Mouse (Mus musculus) ovary, postnatal 36 days (tissue): Measurements from ENCODE around the gene Atp6v0e2.

Experiments used
- DNase-seq: peaks from one replicate; pipeline ENCODE4 v3.0.0; 2022; ENCODE audit warnings: low spot score, mixed read lengths

Gene Atp6v0e2

DNA sequence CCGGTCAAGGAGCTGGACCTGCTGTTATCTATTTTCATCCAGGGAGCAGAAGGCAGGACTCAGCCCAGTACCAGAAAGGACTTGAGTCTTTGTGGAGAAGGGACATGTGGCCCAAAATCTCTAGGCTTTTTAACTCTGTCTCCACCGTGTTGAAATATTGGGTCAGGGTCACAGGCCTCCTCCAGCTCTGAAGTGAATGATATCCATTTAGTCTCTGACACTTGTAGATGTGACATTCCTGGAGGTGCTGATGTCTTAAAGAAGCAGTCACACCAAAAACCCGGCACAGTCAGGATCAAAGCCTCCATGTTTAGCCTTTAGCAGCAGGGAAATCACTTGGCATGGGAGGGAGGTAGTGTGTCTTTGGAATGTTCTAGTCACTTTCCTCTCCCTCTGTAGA, 3.3 kb downstream of the Atp6v0e2 start:
- DNase-seq: no peak

DNA sequence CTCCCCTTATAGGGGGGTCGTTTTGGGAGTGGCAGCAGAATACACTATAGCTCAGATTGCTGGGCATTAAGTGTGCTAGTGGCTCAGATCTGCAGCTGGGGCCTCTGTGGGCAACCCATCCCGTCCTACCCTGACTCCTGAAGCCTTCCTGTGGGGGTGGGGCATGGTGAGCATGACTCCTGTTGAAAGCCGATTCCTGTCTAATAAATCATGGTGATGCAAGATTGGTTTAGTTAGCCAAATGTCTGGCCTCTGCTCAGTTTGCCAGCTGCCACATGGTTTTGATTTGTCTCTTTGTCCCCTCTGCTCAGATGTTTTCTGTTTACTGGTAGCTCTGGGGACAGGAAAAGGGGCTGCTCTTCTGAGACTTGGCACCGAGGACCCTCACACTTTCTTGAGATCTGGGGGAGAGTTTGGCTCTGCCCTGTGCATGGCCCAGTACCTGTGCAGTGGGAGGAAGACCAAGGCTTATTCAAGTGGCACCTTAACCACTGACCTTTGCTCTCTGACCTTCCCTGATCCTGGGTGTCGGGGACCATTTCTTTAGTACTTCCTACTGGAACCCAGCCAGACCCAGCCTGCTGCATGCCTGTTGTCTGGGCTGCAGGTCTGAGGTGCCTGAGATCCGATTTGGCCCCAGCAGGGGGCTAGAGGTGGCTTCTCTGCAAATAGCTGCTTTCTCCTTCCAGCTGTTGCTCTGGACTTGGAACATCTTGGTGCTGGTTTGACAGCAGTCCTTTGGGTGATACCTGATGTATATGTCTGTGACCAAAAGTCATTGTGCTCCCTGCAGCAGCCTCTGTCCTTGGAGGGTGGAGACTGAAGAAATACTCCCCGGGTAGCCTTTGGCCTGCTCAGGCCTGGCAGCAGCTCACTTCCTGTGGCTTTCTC, 4.4 kb downstream of the Atp6v0e2 start:
- no peak for DNase-seq

DNA sequence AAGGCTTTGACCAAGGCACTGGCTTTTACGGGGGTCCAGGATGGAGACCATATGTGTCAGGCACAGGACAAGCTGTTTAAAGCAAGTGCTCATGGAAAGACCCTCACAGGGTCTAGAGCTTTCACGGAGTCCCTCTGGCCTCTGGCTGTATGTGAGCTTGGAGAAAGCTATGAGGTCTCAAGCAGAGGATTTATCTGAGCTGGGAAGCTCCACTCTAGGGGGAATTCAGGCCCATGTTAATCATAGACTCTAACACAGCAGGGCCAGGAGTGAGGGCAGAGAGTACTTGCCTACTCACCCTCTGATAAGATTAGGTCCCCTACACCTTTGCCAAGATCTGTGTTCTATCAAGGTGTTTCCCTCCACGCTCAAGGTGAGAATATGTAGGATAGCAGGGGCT, 5.2 kb downstream of the Atp6v0e2 start:
- no peak for DNase-seq

DNA sequence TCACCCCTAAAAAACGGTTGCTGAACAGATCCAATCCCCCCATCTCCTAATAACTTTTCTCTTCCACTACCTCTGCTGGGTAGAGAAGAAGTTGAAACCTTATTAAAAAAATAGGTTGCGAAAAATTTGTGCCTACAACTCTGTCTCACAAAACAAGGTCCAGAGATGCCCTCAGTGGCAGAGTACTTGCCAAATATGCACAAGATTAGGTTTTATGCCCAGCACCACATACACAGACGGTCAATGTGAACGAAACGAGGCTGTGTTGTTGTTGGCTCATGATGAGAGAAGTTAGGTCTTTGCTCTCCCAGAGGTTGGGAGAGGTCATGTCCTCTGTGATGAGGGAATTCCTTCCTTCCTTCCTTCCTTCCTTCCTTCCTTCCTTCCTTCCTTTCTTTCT, 7.8 kb downstream of the Atp6v0e2 start:
- DNase-seq: no peak

DNA sequence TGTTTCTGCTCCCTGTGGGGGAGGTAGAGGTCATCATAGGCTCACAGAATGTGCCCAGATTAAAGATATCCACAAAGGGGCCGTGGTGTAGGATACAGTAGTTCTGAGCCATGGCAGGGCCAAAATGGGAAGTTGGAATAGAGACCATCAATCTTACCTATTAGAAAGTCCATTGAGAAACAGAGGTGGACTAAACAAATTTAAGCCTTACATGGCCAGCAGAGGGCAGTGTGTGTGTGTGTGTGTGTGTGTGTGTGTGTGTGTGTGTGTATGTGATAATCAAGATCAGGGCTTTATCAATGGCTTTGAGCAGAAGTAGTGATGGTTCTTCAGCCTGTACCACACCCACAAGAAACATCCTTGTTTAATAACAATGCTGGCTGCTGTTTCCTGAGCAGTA, 8.9 kb downstream of the Atp6v0e2 start:
- DNase-seq: peak; percentile 8

DNA sequence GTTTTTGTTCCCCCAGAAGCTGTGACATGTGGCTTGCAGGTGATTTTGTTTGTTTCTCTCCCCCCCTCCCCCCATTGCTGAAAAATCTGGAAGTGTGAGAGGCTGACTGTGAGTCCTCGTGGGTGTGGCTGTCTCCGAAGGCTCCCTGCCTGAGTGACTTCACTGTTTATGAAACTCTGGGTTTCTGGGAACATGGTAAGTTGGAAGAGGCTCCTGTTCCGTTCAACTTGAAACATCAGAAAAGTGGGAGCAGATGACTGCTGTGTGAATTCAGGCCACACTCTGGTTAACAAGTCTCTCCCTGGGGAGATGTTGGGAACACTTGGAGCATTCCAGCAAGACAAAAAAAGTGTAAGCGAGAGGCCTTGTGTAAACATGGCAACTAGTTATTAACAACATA, 9.4 kb downstream of the Atp6v0e2 start:
- DNase-seq: no peak

DNA sequence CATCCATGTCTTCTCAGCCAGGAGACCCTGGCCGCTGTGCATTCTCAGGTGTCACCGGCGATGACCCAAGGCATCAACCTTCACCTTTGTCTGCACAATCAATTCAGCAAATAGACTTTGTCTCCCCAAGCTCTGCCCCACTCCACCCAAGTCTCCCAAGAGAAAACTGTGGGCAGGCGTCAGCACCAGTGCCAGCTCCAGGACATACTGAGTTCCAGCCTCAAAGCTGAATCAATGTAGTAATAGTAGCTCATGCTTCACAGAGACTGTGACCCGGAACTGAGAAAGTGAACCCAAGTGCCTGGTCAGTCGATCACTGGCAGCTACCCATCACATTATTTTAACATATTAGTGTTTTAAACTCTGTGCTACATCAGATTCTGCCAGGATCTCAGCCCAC, 10.9 kb downstream of the Atp6v0e2 start:
- DNase-seq: no peak

DNA sequence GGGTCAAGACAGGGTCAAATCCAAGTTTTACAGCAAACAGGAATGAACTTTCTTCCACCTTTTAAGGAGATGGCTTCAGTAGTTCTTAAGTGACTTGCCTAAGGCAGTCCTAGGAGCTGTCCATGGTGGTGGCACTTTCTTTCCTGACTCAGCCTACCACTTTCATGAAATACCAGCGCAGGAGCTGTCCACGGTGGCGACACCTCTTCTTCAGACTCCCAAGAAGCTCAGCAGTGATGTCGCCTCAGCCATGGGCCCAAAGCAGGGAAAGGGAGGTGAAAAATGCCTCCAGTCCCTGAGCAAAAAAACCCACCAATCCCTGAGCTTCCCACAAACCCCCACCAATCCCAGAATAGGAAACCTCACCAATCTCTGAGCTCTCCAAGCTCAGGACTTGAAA, 15.5 kb downstream of the Atp6v0e2 start:
- DNase-seq: no peak

DNA sequence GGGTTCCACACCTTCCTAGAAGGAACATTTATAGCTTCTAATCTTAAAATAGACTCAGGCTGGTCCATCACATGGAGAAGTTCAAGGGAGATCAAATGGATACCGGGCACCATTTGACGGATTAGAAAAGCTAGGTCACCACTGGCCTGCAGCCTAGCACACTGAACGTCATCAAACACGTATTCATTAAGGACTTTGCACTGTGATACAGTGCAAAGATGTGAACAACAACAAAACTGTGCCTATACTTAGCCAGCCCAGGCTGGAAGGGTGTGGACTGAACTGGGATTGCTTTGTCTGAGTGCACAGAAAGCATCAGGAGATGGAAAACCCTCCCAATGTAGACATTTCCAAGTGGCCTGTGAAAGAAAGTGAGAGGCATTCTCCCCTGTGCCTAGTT, 16.4 kb downstream of the Atp6v0e2 start:
- no peak for DNase-seq

DNA sequence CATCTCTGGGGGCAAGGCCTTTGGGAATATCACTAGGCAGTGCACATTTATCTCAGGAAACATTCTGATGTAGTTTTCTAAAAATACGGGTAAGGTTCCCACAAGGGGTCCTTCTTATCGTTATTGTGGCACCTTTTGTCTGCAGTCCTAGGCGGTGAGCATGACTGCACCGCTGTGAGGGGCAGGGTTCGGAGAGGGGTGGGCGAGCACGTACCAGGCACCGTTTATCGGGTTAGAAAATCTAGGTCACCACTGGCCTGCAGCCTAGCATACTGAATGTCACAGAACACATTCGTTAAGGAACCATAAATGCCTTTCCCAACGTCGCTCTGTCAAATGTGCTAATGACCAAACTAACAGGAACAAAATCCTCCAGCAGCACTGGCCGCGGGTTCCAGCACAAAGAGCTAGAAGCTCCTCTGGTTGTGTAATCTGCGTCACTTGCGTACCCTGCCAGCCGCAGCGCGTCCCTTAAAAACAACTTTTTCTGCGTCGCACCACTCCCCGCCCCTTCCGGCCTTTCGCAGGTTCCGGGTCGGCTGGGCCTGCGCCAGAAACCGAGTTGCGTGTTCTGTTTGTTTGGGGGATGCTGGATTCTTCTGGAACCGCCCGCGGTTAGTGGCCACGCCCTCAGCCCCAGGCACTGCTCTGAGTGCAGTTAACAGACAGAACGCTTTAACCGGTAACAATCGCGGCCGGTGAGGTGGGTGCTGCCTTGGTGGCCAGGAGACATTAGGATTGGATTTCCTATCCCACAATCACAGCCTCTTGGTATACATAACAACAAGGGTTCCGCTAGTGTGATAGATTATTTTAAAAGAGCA, 17.1 kb downstream of the Atp6v0e2 start, which contains the start of gene Lrrc61:
Lrrc61 (plus strand) TSS at position 517 of the 824 bp plus-strand sequence.
- DNase-seq: peak; percentile 97

DNA sequence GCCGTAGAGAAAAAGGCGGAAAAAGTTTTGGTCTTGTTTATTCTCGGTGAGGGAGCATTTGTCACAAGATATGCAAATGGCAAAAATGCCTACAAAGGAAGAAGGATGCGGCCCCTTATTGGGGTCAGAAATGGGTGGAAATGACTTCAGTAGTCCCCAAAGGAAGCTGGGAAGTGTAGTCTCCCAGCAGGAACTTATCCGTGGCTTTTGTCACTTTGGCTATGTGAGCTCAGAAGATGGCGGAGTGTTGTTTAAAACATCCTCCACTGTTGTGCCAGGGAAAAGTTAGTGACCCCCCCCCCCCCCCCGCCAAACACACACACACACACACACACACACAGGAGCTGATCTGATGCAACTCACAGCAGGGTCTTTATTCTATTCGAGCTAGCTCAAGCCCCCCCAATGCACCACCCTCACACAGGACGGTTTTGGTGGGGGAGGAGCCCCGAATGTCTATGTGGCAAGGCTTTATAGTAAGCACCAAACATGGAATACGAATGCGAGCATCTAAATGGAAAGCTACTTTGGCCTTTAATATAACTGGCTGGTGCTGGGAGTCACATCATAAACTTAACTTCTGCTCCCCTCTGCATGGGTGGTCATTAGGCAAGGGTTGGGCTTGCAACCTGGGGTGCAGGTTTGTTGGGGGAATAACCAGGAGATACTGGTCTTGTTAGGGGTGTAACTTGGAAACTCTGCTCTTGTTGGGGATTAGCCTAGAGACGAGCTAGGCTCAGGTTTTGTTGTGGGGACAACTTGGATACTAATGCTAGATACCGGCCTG, 17.9 kb downstream of the Atp6v0e2 start:
- DNase-seq: no peak

DNA sequence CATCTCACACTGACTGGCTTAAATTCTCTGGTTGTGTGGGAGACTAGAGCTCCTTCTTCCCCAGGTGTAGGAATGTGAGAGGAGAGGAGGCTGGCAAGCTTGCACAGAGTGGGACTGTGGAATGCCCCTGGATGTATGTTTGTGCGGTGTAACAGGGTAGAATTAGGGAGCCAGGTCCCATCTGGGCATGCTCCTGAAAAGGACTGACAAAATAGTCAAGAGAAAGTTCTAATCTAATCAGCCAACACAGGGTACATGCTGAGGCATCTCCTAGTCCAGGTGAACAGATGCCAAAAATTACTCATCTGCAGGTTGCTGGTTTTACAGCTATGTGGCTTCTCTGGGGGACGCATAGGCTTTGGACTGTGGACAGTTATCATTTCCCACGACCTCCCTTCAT, 18.5 kb downstream of the Atp6v0e2 start:
- DNase-seq: no peak

DNA sequence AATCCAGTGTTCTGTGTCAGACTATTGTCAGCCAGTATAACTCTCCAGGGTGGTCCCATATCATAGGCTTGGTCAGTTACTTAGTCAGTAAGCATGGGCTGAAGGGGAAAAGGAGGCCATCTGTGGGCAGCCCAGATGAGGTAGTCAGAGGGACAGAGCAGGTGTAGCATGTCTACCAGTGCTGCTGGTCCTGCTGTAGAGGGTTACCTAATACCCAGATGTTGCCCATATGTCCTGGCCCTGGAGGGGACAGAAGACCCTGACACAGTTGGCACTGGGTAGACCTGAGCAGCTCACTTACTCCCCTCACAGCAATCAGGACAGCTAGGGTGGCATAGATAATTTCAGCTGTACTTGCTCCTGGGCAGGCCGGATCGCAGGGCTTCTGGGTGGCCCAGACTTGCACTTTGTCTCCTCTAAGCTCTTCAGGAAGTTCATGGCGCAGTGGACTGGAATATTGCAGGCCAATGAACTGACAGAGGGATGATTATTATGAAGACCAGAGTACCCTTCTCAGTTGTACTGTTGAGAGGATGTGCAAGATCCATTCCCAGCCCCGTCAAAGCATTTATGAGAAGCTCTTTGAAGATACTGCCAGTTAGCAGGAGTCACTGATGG, 28.4 kb downstream of the Atp6v0e2 start:
- DNase-seq: no peak

DNA sequence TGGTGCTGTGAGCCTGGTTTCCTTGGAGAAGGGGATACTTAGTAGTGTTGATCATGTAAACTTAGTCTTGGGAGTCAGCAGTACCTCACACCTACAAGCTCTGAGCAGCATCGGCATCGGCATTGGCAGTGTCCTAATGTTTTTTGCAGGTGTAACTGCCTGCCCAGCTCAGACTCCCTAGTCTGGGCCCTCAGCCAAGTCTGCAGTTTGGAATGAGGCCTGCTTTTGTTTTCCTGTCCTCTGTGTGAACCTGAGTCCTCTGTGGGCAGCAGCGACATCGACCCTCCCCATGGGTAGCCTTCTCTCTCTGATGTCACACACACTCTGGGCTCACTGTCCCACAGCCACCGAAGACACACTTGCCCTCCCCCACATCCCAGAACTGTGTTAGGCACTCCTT, 28.9 kb downstream of the Atp6v0e2 start:
- peak; percentile 59 for DNase-seq

DNA sequence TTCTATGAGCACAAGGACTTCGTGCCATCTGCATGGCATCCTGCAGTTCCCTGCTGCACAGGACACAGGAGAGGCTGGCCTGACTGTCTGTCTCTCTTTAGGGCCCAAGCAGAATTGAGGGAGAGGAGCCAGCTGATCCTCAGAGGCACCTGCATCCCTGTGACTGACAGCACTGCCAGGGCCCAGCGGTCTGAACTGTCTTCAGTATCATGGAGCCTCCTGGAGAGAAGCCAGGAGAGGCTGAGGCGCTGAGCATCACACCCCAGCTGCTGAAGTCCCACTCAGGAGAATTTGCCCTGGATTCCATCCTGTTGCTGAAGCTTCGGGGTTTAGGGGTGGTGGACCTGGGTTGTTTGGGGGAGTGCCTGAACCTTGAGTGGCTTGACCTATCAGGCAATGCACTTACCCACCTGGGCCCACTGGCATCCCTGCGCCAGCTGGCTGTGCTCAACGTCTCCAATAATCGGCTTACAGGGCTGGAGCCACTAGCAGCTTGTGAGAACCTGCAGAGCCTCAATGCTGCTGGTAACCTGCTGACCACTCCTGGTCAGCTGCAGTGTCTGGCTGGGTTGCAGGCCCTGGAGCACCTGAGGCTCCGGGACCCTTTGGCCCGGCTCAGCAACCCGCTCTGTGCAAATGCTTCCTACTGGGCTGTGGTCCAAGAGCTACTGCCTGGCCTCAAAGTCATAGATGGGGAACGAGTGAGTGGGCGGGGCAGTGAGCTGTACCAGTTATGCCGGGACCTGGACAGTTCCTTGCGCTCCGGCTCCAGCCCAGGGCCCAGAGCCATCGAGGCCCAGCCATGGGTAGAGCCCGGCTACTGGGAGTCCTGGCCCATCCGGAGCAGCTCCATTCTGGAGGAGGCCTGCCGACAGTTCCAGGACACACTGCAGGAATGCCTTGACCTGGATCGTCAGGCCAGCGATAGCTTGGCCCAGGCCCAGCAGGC, 30.9 kb downstream of the Atp6v0e2 start:
- DNase-seq: peak; percentile 68

DNA sequence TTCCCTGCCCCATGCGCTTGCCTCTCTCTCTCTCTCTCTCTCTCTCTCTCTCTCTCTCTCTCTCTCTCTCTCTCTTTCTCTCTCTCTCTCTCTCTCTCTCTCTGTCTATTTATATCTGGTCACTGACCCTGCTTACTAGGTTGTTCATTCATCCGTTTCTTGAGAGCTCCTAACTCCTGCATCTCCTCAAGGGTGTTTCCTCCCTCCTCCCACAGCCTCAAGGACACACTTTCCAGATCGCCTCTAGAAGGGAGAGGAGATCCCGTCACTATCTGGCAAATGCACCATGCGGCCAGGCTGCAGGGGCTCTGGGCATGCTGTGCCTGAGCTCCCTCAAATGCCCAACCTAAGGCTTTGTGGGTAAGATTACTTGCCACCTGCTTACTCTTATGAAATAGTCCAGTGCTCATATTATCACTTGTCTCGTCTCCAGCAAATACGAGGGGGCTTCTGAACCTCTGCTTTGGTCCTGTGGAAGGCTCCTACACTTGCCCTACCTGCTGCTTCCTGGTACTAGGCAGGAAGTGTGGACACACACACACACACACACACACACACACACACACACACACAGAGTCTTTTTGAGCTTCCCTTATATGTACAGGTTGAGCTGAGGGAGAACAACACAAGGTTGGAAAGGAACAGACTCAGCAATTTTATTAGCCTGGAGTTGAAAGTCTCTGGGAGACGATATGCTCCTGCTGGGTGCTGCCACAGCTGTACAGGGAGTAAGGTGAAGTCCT, 31.8 kb downstream of the Atp6v0e2 start:
- DNase-seq: no peak

DNA sequence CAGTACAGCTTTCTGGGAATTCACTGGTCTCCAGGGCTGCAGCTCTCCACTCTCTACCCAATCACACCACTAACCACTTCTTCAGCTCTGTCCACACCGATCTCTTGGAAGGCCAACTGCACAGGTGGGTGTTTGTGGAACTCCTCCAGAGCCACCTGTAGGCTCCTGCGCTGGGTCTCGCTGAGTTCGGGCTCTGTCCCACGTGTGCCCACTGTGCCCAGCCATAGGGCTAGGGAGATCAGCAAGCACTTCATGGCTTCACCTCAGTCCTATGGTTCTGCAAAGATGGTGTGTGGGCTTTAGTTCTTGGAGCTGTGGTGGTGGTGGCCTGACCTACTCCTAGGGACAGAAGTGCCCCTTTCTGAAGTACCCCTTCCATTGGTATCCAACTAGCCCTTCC, 34.6 kb downstream of the Atp6v0e2 start:
- DNase-seq: no peak

DNA sequence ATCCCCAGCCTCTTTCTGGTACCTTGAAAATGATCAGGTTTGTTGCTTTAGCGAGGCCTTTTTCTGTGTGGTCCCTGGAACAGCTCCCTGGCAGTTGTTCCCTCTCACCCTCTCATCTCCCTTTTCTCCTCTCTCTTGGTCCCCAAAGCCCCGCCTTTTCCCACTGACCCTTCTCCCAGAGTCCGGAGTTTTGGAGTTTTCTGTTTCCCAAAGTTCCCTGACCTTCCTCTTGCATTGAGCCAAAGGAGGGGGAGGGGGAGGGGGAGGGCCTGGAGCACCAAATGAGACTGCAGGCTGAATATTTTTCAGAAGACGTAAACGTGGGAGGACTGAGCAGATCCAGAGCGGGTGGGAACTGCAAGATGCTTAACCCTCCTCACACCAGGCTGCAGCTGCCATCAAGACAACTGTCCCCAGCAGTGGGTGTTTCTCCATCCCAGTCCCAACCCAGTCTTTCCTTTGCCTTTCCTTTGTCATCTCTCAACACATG, 35.2 kb downstream of the Atp6v0e2 start, which contains the start of gene Rarres2:
Rarres2 (minus strand) TSS at position 218 of the 490 bp plus-strand sequence.
- DNase-seq: no peak

DNA sequence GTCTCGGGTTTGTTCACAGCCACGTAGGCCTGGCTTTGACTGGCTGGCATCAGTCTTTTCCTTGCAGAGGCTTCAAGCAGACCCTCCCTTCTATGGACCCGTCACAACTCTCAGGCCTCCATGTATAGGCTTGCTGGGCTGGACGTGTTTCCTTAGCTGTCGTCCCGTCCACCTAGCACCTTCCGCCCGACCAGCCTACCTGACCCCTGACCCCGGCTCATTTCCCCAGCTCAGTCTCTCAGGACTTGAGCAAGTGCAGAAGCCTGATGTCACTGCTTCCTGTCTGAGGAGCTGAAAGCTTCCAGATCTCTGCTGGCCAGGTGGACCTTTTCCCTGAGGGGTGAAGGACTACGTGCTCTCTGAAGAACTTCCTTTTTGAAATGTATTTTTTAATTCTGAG, 35.9 kb downstream of the Atp6v0e2 start:
- DNase-seq: no peak

DNA sequence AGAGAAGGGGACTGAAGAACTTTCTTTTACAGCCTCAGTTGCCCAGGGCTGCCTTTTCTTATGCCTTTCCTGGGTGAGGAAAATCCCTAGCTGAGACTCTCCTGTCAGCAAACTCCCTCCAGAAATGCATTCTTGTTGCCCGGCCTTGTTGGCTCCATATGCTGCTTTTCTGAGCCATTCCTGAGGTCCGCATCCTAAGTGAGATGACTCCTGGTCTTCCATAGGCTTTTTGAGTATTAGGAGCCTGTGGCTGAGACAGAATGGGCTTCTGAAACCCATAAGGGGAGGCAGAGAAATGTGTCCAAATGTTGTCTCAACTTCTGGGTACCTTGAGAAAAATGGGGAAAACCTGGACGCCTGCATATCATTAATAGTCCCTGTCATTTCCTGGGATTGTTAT, 36.6 kb downstream of the Atp6v0e2 start:
- no peak for DNase-seq
